Mouse (Mus musculus) T-cell, adult 2 months (primary cell): ENCODE measurements around the gene Lefty2.
"Not testable (repeated sequence)": the region's sequence is repeated elsewhere in the genome, so short reads cannot be mapped to it uniquely, and the experiment has no call there.

Experiments
- DNase-seq: peaks from one replicate; pipeline ENCODE4 v3.0.0; 2022; ENCODE audit warnings: low spot score

The Lefty2 gene

GRCm38 (mm10) chr1:180933659-180934058, 40.8 kb downstream of the Lefty2 start:
- DNase-seq, result no peak

DNA sequence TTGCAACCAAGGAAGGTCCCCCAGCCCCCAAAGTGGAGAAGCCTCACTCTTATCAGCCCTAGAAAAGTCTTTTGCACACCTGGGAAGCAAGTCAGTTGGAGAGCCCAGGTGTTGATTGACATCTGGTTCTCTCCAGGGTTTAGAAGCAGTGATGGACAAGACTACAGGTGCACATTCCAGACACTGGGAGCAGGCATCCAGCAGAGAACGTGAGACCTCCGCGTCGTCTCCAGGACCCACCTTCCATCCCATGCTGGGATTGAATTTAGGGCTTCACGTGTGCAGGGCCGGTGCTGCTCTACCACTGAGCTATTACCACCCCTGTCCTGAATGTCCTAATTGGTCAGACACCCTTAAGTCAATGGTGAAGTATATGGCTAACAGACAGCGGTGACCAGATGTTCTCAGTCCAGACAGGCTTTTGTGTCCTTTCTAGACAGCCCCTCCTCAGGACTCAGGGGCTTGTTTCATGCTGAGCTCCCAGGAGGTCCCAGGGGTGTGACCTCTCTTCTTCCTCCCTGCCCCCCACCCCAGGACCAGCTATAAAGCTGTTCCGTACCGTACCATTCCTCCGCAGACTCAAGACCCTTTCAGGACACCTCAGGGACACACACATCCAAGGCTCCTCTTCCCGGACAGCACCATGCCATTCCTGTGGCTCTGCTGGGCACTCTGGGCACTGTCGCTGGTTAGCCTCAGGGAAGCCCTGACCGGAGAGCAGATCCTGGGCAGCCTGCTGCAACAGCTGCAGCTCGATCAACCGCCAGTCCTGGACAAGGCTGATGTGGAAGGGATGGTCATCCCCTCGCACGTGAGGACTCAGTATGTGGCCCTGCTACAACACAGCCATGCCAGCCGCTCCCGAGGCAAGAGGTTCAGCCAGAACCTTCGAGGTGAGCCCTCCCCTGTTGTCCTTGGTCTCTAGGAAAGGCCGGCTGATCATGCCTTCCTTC, 41.8 kb downstream of the Lefty2 start, which contains the start of gene Lefty1:
Lefty1 (plus strand) TSS at position 556 of the 953 bp plus-strand sequence.
- no peak for DNase-seq

GRCm38 (mm10) chr1:180936610-180937398, 43.9 kb downstream of the Lefty2 start:
- not testable (repeated sequence) for DNase-seq

- not testable (repeated sequence) for DNase-seq
Measured at GRCm38 (mm10) chr1:180937631-180938030, 44.7 kb downstream of the Lefty2 start.

DNA sequence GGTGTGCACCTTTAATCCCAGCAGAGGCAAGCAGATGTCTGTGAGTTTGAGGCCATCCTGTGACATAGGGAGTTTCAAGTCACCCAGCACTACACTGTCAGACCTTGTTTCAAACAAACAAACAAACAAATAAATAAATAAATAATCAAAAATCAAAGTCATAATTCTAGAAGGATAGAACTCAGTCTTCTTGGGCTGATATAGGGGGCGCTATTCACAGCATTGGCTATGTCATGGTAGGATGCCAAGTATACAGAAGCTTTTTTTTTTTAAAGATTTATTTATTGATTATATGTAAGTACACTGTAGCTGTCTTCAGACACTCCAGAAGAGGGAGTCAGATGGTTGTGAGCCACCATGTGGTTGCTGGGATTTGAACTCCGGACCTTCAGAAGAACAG, 45.9 kb downstream of the Lefty2 start:
- not testable (repeated sequence) for DNase-seq

GRCm38 (mm10) chr1:180940776-180941460, 48.0 kb downstream of the Lefty2 start:
- no peak for DNase-seq

DNA sequence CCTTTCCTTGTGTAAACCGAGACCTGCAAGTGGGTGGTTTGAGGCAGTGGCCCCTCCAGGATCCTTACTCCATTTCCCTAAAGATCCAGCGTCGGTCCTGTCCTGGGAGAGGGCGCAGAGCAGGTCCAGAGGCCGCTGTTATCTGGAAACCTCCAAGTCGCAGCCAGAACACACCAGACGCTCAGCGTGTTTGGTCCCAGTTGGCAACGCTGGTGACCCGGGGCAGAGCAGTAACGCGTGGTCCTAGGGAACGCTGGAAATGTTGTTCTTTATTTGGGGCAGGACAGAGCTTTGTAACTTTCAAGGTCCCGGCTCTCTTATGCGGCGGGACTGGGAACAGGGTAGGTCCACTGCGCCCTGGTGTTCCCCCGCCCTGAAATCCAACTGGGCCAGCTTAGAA, 48.8 kb downstream of the Lefty2 start:
- no peak for DNase-seq

GRCm38 (mm10) chr1:180942166-180943031, 49.5 kb downstream of the Lefty2 start, which contains the start of gene Tmem63a:
Tmem63a (plus strand) TSS chr1:180942344.
- peak; percentile 74 for DNase-seq

GRCm38 (mm10) chr1:180943032-180943644, 50.2 kb downstream of the Lefty2 start:
- DNase-seq, result no peak

DNA sequence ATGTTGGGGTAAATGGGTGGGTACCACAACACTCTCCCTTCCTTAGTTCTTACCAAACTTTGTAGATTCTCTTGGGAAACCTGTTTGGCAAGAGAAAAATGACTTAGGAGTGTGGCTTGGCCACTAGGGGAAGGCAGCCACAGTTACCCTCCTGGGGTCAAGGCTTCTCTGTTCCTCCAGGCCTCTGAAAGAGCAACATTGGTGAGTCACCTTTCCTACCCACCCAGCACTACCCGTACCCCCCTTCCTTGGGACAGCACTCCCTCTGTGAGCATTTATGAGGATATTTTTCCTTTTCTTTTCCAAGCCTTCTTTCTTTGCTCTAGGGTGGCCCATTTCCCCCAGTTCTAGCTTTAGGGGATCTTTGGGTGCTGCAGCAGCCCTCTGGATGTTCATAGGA, 51.0 kb downstream of the Lefty2 start:
- DNase-seq, result no peak

DNA sequence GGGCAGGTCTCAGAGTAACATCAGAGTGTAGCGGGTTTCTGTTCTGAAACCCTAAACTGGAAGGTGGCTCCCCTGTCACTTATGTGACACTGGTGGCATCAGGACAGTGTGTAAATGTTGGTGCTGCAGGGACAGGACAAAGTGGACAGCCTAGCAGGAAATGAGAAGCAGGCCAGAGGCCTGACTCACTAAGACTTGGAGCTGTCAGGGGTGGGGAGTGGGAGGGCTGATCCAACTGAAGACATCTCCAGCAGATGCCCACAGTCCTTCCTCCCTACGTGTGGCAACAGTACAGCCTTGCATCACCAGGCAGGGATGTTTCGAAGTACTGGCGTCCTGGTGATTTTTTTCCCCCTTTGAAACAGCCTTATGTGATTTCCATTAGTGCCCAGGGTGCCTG, 51.6 kb downstream of the Lefty2 start:
- no peak for DNase-seq

DNA sequence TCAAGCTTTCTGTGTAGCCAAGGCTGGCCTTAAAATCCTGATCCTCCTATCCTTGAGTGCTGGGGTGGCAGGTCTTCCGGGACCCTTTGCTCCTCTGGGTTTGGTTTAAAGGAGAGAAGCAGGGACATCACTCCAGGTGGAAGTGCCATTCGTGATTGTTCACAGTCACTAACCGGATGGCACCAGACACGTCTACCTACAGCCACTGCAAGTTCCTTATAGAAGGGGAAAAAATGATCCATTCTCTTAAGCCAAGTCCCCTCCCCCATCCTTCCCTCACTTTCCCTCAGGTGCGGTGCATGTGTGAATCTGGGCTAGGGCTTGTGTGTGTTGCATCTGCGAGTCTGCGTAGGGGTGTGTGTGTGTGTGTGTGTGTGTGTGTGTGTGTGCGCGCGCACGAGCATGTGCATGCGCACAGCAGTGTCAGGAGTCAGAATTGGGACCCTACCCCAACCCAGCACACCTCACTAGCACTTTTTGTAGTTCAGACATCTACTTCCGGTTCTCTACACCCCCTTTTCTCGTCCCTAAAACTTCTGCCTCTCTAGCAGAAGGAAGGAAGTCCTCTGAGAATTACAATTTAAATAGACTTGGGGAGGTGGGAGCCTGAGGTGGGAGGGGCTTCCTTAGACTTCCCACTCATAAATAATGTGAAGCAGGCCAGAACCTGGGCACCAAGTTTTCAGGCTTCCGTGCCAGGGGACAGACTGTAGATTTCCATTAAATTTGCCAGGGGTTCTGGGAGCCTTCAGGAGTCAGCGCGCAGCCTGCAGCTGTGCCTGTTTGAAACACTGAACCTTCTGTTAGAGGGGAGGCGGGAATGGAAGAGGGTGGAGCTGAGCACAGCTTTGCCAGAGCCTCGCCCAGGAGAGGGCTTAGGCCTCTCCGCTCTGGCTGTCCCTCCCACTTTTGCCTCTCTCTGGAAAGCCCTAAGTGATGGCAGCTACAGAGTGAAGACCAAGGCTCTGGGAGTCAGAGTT, 52.4 kb downstream of the Lefty2 start:
- no peak for DNase-seq

DNA sequence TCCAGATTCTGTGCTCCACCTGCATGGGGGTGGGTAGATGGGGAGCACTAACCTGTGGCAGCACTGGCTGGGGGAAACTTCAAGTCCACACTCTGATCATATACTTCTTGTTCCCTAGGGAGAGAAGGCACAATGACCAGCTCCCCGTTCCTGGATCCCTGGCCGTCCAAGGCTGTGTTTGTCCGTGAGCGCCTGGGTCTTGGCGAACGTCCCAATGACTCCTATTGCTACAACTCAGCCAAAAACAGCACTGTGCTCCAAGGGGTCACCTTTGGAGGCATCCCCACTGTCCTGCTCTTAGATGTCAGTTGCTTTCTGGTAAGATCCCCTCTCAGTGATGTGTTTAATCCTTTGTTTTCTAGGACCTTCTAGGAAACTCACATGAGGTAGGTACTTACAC, 53.5 kb downstream of the Lefty2 start:
- no peak for DNase-seq
